Mouse (Mus musculus) heart, adult 2 months (tissue): ENCODE data around the gene Epas1.

Experiments used
- CTCF ChIP-seq: fragments of 200-600 bp; IDR thresholded peaks from 2 replicates; pipeline ENCODE4 v1.8.1; 2022; ENCODE audit warnings: antibody characterized with exemption, mild to moderate bottlenecking, moderate library complexity
- EP300 ChIP-seq: fragments of 200-500 bp; IDR thresholded peaks from 2 replicates; pipeline ENCODE4 v1.6.1; 2011; ENCODE audit warnings: low read depth, low read length, control low read depth; ENCODE audit not compliant: insufficient read depth
- POLR2A ChIP-seq: fragments of 200-500 bp; IDR thresholded peaks from 2 replicates; pipeline ENCODE4 v1.6.1; 2011; ENCODE audit warnings: mild to moderate bottlenecking, low read depth, low read length, control low read depth; ENCODE audit not compliant: insufficient read depth

DNA sequence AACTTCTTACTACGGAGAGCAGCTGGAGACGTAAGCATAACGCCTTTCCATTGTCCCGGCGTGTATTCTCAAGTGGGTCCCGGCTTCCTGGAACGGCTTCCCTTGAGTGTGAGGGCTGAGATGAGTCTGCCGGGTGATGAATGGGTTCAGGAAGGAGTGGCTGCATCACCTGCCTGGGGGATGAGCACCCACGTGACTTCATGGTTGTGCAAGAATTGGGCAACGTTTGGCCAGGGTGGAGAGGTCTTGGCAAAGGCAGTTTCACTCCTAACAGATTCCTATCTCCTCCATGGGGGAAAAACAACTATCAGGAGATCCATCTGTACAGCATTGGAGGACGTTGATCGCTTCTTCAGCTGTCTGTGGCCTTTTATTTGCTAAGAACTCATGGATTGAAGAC lies 23.0 kb downstream of the Epas1 start:
- peak; percentile 46; the same call in 1 of the 2 replicates for TF ChIP-seq POLR2A
- peak; percentile 85 for TF ChIP-seq EP300
- no peak for TF ChIP-seq CTCF
